Comparison of ENCODE assay signal across 15 mouse cellular contexts in the genomic region with DNA sequence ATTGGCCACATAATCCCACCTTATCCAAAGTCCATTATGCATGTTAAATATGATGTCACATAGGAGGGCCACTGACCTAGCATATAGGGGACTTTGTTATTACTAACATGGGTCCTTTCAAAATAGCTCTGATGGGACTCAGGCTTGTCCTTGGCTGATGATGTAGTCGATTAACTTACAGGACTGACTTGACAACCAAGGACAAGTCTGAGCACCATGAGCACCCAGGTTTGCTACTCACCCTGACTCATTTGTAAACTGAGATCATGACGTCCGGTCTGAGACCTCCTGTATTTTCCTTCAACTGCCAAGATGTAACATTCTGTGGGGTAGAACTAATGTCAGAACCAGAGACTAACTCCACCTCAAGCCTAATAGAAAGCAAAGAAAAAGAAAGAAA.
DNase-seq lines count a peak whose midpoint lies in the region; TF ChIP-seq lines count a peak whose summit lies in the region.
"Had no signal": no experiment of that assay in that cellular context is flagged by ENCODE, and none has a peak within 500 bp of the region (broad histone marks: within the 10 kb centered on the region; RNA-seq: fewer than 3 reads in every experiment).

No protein-coding gene starts in this region.

- peak overlapping the region; percentile 56; the same call in 1 of the 2 replicates for H3K4me2 ChIP-seq in CH12.LX (ENCODE audit: insufficient read depth, low read depth, poor library complexity, severe bottlenecking)
- H3K4me2 ChIP-seq: embryonic facial prominence, embryonic 13.5 days; embryonic facial prominence, embryonic 15.5 days; forebrain, embryonic 12.5 days had no signal

- in situ Hi-C loops in CH12.LX (cut with MboI; ENCODE audit: low pct_ligation_motif_present, low pct_unique_long_range_greater_than_20kb, low sequenced_read_pairs), result no loop called here

- H3K9ac ChIP-seq in CH12.LX (ENCODE audit: insufficient read depth, low read depth), result no peak overlapping the region
- H3K9ac ChIP-seq: embryonic facial prominence, embryonic 13.5 days; embryonic facial prominence, embryonic 15.5 days; forebrain, embryonic 12.5 days had no signal

- dilution Hi-C loops in CH12.LX (cut with MboI; ENCODE audit: extremely low pct_ligation_motif_present, extremely low pct_unique_long_range_greater_than_20kb, low sequenced_read_pairs), result no loop called here

- no peaks in the 10 kb centered on the region for H3K79me2 ChIP-seq in CH12.LX (replicated peaks; ENCODE audit: control insufficient read depth, extremely low read depth, insufficient read depth, poor library complexity, severe bottlenecking)

- no peak for TF ChIP-seq RAD21 in CH12.LX (IDR thresholded peaks at IDR 0.05; ENCODE audit: low read depth, low read length)

- no peak overlapping the region for H3K27ac ChIP-seq in CH12.LX (ENCODE audit: insufficient read depth, low read depth)
- H3K27ac ChIP-seq: embryonic facial prominence, embryonic 13.5 days; embryonic facial prominence, embryonic 15.5 days; forebrain, embryonic 10.5 days; forebrain, embryonic 12.5 days had no signal

- no peak for TF ChIP-seq EP300 in CH12.LX (IDR thresholded peaks at IDR 0.05; ENCODE audit: low read length)

- no peaks in the 10 kb centered on the region for H3K27me3 ChIP-seq in CH12.LX (replicated peaks)
- H3K27me3 ChIP-seq: embryonic facial prominence, embryonic 13.5 days; embryonic facial prominence, embryonic 15.5 days had no signal

- no peak for TF ChIP-seq POLR2A in CH12.LX (IDR thresholded peaks at IDR 0.05; ENCODE audit: low read depth, low read length)

- H3K4me3 ChIP-seq in CH12.LX (replicated peaks in 1 of 3; ENCODE audit: low read depth in 2 of 3, low read length in 2 of 3, poor library complexity in 1 of 3), result no peak overlapping the region
- H3K4me3 ChIP-seq: embryonic facial prominence, embryonic 13.5 days; embryonic facial prominence, embryonic 15.5 days; erythroblast, embryonic 14.5 days; forebrain, embryonic 10.5 days; forebrain, embryonic 12.5 days had no signal

- H3K9me3 ChIP-seq in CH12.LX (replicated peaks; ENCODE audit: low read length), result no peaks in the 10 kb centered on the region
- H3K9me3 ChIP-seq: embryonic facial prominence, embryonic 13.5 days; embryonic facial prominence, embryonic 15.5 days; forebrain, embryonic 10.5 days; forebrain, embryonic 12.5 days had no signal

- H3K36me3 ChIP-seq in CH12.LX (replicated peaks in 1 of 2; ENCODE audit: control insufficient read depth in 1 of 2, insufficient read depth in 1 of 2, low read length in 1 of 2), result no peaks in the 10 kb centered on the region
- H3K36me3 ChIP-seq: embryonic facial prominence, embryonic 13.5 days; embryonic facial prominence, embryonic 15.5 days; forebrain, embryonic 10.5 days; forebrain, embryonic 12.5 days had no signal

- peak; percentile 50 to 66 for DNase-seq in adrenal gland, adult (ENCODE audit: inconsistent age in 2 of 2, low spot score in 1 of 2)
- DNase-seq in adrenal gland, adult 18-20 months (ENCODE audit: low spot score in 2 of 2), result no peak
- DNase-seq in adrenal gland, adult 8-10 months, result peak; percentile 22
- DNase-seq in adrenal gland, postnatal 10 days, result no peak
- DNase-seq in cerebellum, adult 9-10 months, result peak; percentile 29
- DNase-seq in cerebellum, postnatal 36 days, result no peak
- no peak for DNase-seq in CH12.LX (ENCODE audit: extremely low read depth)
- DNase-seq: adrenal gland, postnatal 14 days; B cell, adult 2 months; embryo, embryonic 11 days had no signal

- TF ChIP-seq CTCF in CH12.LX (conservative IDR thresholded peaks at IDR 0.05 in 1 of 2, IDR thresholded peaks at IDR 0.05 in 1 of 2; ENCODE audit: low read depth in 2 of 2, low read length in 2 of 2), result no peak

- H3K4me1 ChIP-seq in CH12.LX (ENCODE audit: control insufficient read depth in 1 of 2, insufficient read depth in 2 of 2), result no peaks in the 10 kb centered on the region
- H3K4me1 ChIP-seq: embryonic facial prominence, embryonic 13.5 days; embryonic facial prominence, embryonic 15.5 days had no signal

TF ChIP-seq in CH12.LX, 34 proteins besides CTCF, POLR2A, EP300 and RAD21:
- no peak for TF ChIP-seq JUND (conservative IDR thresholded peaks at IDR 0.05; ENCODE audit: low read depth, low read length)
- no peak for TF ChIP-seq ZMIZ1 (IDR thresholded peaks at IDR 0.05; ENCODE audit: low read depth, low read length)
- TF ChIP-seq MAZ (IDR thresholded peaks at IDR 0.05; ENCODE audit: low read depth, low read length), result no peak
- no peak for TF ChIP-seq E2F4 (IDR thresholded peaks at IDR 0.05; ENCODE audit: insufficient replicate concordance, low read depth, low read length)
- no peak for TF ChIP-seq MEF2A (IDR thresholded peaks at IDR 0.05; ENCODE audit: borderline replicate concordance, low read depth, low read length)
- no peak for TF ChIP-seq MYC (IDR thresholded peaks at IDR 0.05; ENCODE audit: low read depth, low read length)
- no peak for TF ChIP-seq KAT2A (IDR thresholded peaks at IDR 0.05; ENCODE audit: insufficient replicate concordance, low read length)
- no peak for TF ChIP-seq MAX (IDR thresholded peaks at IDR 0.05; ENCODE audit: low read length)

Comparison
In these comparisons a context has a peak if more than half of its experiments do, and no peak if none do; other contexts are left out.
1. DNase-seq: peak in adrenal gland, adult (2 of 2), adrenal gland, adult 8-10 months (single experiment) and cerebellum, adult 9-10 months (single experiment); none in adrenal gland, adult 18-20 months (0 of 2), adrenal gland, postnatal 10 days (single experiment), cerebellum, postnatal 36 days (0 of 2) and CH12.LX (single experiment).